Mouse (Mus musculus) heart, embryonic 15.5 days (tissue): ENCODE results near the gene Ogdh. TPM values are rescaled to one million over a fixed set of nuclear protein-coding genes. Genes with fewer than 3 reads are reported as not detected.
A peak's percentile ranks its signal among the peaks of the same experiment; 100 is the strongest.
"Not testable (repeated sequence)": the region's sequence is repeated elsewhere in the genome, so short reads cannot be mapped to it uniquely, and the experiment has no call there.

ENCODE experiments used
- ATAC-seq: fragments of 200-750 bp; cut with Nextera tagmentation; replicated peaks from 2 replicates; pipeline ENCODE4 v1.8.0; 2017; ENCODE audit warnings: low read depth, moderate TSS enrichment; ENCODE audit not compliant: insufficient number of reproducible peaks, insufficient read depth, low FRiP score
- H3K27ac ChIP-seq: fragments of 300-500 bp; sonication (generic); 2 replicates; pipeline ENCODE4 v1.5.1; 2015; ENCODE audit warnings: mild to moderate bottlenecking, inconsistent platforms
- H3K27me3 ChIP-seq: fragments of 300-500 bp; sonication (generic); 2 replicates; pipeline ENCODE4 v1.6.1; 2015; ENCODE audit warnings: inconsistent platforms
- H3K36me3 ChIP-seq: fragments of 300-500 bp; sonication (generic); 2 replicates; pipeline ENCODE4 v1.6.1; 2015; ENCODE audit warnings: mild to moderate bottlenecking, inconsistent platforms
- H3K4me1 ChIP-seq: fragments of 300-500 bp; sonication (generic); replicated peaks from 2 replicates; pipeline ENCODE4 v1.6.1; 2015; ENCODE audit warnings: inconsistent platforms
- H3K4me2 ChIP-seq: fragments of 300-500 bp; sonication (generic); 2 replicates; pipeline ENCODE4 v1.6.1; 2015; ENCODE audit warnings: inconsistent platforms, mild to moderate bottlenecking, moderate library complexity
- H3K4me3 ChIP-seq: fragments of 300-500 bp; sonication (generic); 2 replicates; pipeline ENCODE4 v1.5.1; 2015; ENCODE audit warnings: mild to moderate bottlenecking, inconsistent platforms
- H3K9ac ChIP-seq: fragments of 300-500 bp; sonication (generic); 2 replicates; pipeline ENCODE4 v1.6.1; 2015; ENCODE audit warnings: mild to moderate bottlenecking, inconsistent platforms
- H3K9me3 ChIP-seq: fragments of 300-500 bp; sonication (generic); replicated peaks from 2 replicates; pipeline ENCODE4 v1.6.1; 2016; ENCODE audit warnings: inconsistent platforms
- WGBS: fragments of 180-500 bp; shearing (Covaris S2); methylation state at CpG from one replicate; pipeline ENCODE4 v1.1.7; 2015; ENCODE audit warnings: mixed read lengths; 5-methylcytosine and 5-hydroxymethylcytosine counted together
- polyA plus RNA-seq: library from polyadenylated mRNA; unstranded; fragments of >200 nt; fragmentation: Nextera tagmentation; extraction: Ambion mirVana; gene quantifications from 2 replicates; pipeline ENCODE4 v1.2.1, GENCODE M21; 2015

The Ogdh gene
- polyA plus RNA-seq, 1 experiment from 2014 or later: 264 TPM

- not testable (repeated sequence) for H3K36me3 ChIP-seq, ATAC-seq, H3K9ac ChIP-seq, H3K27ac ChIP-seq, H3K4me1 ChIP-seq, H3K4me3 ChIP-seq, H3K27me3 ChIP-seq, H3K9me3 ChIP-seq, H3K4me2 ChIP-seq
- 73% methylated on average over 5 of the region's 5 CpGs for WGBS
Observed at GRCm38 (mm10) chr11:6367986-6368385, 76.6 kb downstream of the Ogdh start.

- H3K4me2 ChIP-seq: no peak overlapping the region
- H3K27me3 ChIP-seq: no peaks in the 10 kb centered on the region
- H3K4me1 ChIP-seq: no peaks in the 10 kb centered on the region
- no peak overlapping the region for H3K4me3 ChIP-seq
- H3K9ac ChIP-seq: no peak overlapping the region
- 84% methylated on average over 11 of the region's 11 CpGs for WGBS
- no peak for ATAC-seq
- no peaks in the 10 kb centered on the region for H3K36me3 ChIP-seq
- no peak overlapping the region for H3K27ac ChIP-seq
- H3K9me3 ChIP-seq: no peaks in the 10 kb centered on the region
Observed at GRCm38 (mm10) chr11:6371376-6372155, 80.1 kb downstream of the Ogdh start.

GRCm38 (mm10) chr11:6372784-6373183, 81.4 kb downstream of the Ogdh start:
- no peak for ATAC-seq
- Histone ChIP-seq H3K4me3 (no peak overlapping the region), H3K27me3 (no peaks in the 10 kb centered on the region), H3K4me2 (no peak overlapping the region), H3K9ac (no peak overlapping the region), H3K4me1 (no peaks in the 10 kb centered on the region), H3K9me3 (no peaks in the 10 kb centered on the region), H3K36me3 (no peaks in the 10 kb centered on the region), H3K27ac (no peak overlapping the region)
- WGBS: 84% methylated on average over 9 of the region's 9 CpGs

- ATAC-seq: no peak
Observed at GRCm38 (mm10) chr11:6380916-6381315, 89.5 kb downstream of the Ogdh start.

GRCm38 (mm10) chr11:6388126-6388725, 96.8 kb downstream of the Ogdh start:
- 88% methylated on average over 6 of the region's 6 CpGs for WGBS
- ATAC-seq: no peak
- peaks cover 21% of the 10 kb centered on the region for H3K4me1 ChIP-seq
- no peak overlapping the region; the same call in 1 of the 2 replicates for H3K9ac ChIP-seq
- H3K9me3 ChIP-seq: no peaks in the 10 kb centered on the region
- no peaks in the 10 kb centered on the region for H3K27me3 ChIP-seq
- peak overlapping the region; percentile 90; the same call in 1 of the 2 replicates for H3K4me3 ChIP-seq
- no peaks in the 10 kb centered on the region for H3K36me3 ChIP-seq
- peak overlapping the region; percentile 99 for H3K27ac ChIP-seq
- peak overlapping the region; percentile 86 for H3K4me2 ChIP-seq

More at GRCm38 (mm10) chr11:6380916-6381315, 89.5 kb downstream of the Ogdh start:
- Histone ChIP-seq H3K9ac (no peak overlapping the region), H3K9me3 (no peaks in the 10 kb centered on the region), H3K4me2 (no peak overlapping the region), H3K36me3 (no peaks in the 10 kb centered on the region), H3K27ac (no peak overlapping the region), H3K4me3 (no peak overlapping the region), H3K27me3 (no peaks in the 10 kb centered on the region), H3K4me1 (no peaks in the 10 kb centered on the region)
- 73% methylated on average over 6 of the region's 6 CpGs for WGBS

GRCm38 (mm10) chr11:6388726-6389413, 97.4 kb downstream of the Ogdh start, which contains the start of gene Zmiz2:
Gene Zmiz2, plus strand, starts transcription at chr11:6389074.
- peak within 1 kb of the TSS; percentile 99 for H3K27ac ChIP-seq
- peak within 1 kb of the TSS; percentile 90 for H3K4me3 ChIP-seq
- peak within 1 kb of the TSS; percentile 86 for H3K4me2 ChIP-seq
- H3K9me3 ChIP-seq: no peaks in the 10 kb centered on the region
- no peaks in the 10 kb centered on the region for H3K27me3 ChIP-seq
- peaks cover 21% of the 10 kb centered on the region for H3K4me1 ChIP-seq
- peak within 1 kb of the TSS; percentile 97 for H3K9ac ChIP-seq
- WGBS: 6% methylated on average over 60 of the region's 60 CpGs
- no peaks in the 10 kb centered on the region for H3K36me3 ChIP-seq
- peak; percentile 97 for ATAC-seq

GRCm38 (mm10) chr11:6389483-6389921, 98.1 kb downstream of the Ogdh start:
- H3K27ac ChIP-seq: peak overlapping the region; percentile 99
- peak overlapping the region; percentile 97 for H3K9ac ChIP-seq
- peak; percentile 28 for ATAC-seq
- WGBS: under 1% methylated on average over 17 of the region's 43 CpGs
- H3K4me3 ChIP-seq: peak overlapping the region; percentile 90
- no peaks in the 10 kb centered on the region for H3K36me3 ChIP-seq
- no peaks in the 10 kb centered on the region for H3K9me3 ChIP-seq
- H3K4me2 ChIP-seq: peak overlapping the region; percentile 86
- H3K27me3 ChIP-seq: no peaks in the 10 kb centered on the region
- peaks cover 21% of the 10 kb centered on the region for H3K4me1 ChIP-seq

GRCm38 (mm10) chr11:6390376-6391053, 99.1 kb downstream of the Ogdh start:
- no peak for ATAC-seq
- Histone ChIP-seq H3K4me3 (peak overlapping the region; percentile 90), H3K9ac (peak overlapping the region; percentile 97; the same call in 1 of the 2 replicates), H3K9me3 (no peaks in the 10 kb centered on the region), H3K27ac (no peak overlapping the region), H3K27me3 (no peaks in the 10 kb centered on the region), H3K4me2 (peak overlapping the region; percentile 86), H3K4me1 (peaks cover 21% of the 10 kb centered on the region), H3K36me3 (peaks cover 7% of the 10 kb centered on the region)
- 82% methylated on average over 8 of the region's 8 CpGs for WGBS

- peaks cover 18% of the 10 kb centered on the region for H3K36me3 ChIP-seq
- no peaks in the 10 kb centered on the region for H3K9me3 ChIP-seq
- peaks cover 21% of the 10 kb centered on the region for H3K4me1 ChIP-seq
- H3K4me3 ChIP-seq: no peak overlapping the region
- ATAC-seq: no peak
- no peak overlapping the region for H3K4me2 ChIP-seq
- H3K9ac ChIP-seq: no peak overlapping the region
- no peak overlapping the region for H3K27ac ChIP-seq
- WGBS: 81% methylated on average over 8 of the region's 8 CpGs
- no peaks in the 10 kb centered on the region for H3K27me3 ChIP-seq
Observed at GRCm38 (mm10) chr11:6391516-6392276, 100.3 kb downstream of the Ogdh start.

GRCm38 (mm10) chr11:6392857-6393256, 101.4 kb downstream of the Ogdh start:
- Histone ChIP-seq H3K27ac (no peak overlapping the region), H3K27me3 (no peaks in the 10 kb centered on the region), H3K4me2 (no peak overlapping the region), H3K4me3 (no peak overlapping the region), H3K9me3 (no peaks in the 10 kb centered on the region), H3K36me3 (peaks cover 30% of the 10 kb centered on the region), H3K9ac (no peak overlapping the region), H3K4me1 (peaks cover 21% of the 10 kb centered on the region)
- WGBS: 69% methylated on average over 6 of the region's 6 CpGs
- no peak for ATAC-seq
